Mouse (Mus musculus) G1E (cell line): ENCODE data around the gene Hcar2.

ENCODE experiments used
- CTCF ChIP-seq: IDR thresholded peaks from 2 replicates; pipeline ENCODE4 v1.5.1; 2012; ENCODE audit warnings: low read depth, low read length, inconsistent platforms, mixed read lengths
- GATA1 ChIP-seq: IDR thresholded peaks from 2 replicates; pipeline ENCODE4 v1.6.1; 2012; ENCODE audit warnings: borderline replicate concordance, low read length, inconsistent platforms, mixed read lengths
- POLR2AphosphoS5 ChIP-seq: IDR thresholded peaks from 2 replicates; pipeline ENCODE4 v1.6.1; 2012; ENCODE audit warnings: low read depth, low read length, inconsistent platforms; ENCODE audit not compliant: insufficient replicate concordance
- TAL1 ChIP-seq: conservative IDR thresholded peaks from 2 replicates; pipeline ENCODE4 v1.6.1; 2012; ENCODE audit warnings: low read depth, low read length, inconsistent platforms, mixed read lengths

DNA sequence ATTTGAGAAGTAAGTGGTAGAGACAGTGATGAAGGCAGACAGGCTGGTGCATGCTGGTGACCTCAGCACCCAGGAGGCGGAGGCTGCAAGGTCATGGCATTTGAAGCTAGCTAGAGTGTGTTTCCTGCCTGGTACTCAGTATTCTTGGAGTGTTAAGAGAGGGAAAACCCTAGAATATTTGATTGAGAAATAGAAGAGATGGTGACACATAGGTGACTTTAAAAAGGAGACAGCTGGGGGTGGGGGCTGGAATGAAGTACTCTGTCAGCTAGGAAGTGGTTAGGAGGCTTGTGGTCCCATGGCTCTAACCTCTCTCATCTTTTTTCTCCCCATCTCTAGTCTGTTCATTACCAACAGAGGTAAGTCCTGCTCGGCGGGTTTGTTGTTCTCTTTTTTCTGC is 49.6 kb upstream of the Hcar2 start:
- TF ChIP-seq CTCF (no peak), TAL1 (no peak), GATA1 (no peak), POLR2AphosphoS5 (no peak)
